In genomic region chr10:59615981-59616520, GRCm38 (mm10) we compare ENCODE assay signal across 8 mouse cellular contexts. TPM values are rescaled to one million over a fixed set of nuclear protein-coding genes. Genes with fewer than 3 reads are reported as not detected.
DNase-seq lines count a peak whose midpoint lies in the region; ATAC-seq lines count a peak whose summit lies in the region.

Gene Gm10322, plus strand, starts transcription at chr10:59616063.

- peak within 1 kb of the TSS; percentile 87 for H3K4me3 ChIP-seq in hindbrain, embryonic 15.5 days
- H3K4me3 ChIP-seq in limb, embryonic 11.5 days (ENCODE audit: low read depth, low read length) = peak within 1 kb of the TSS; percentile 81
- peak within 1 kb of the TSS; percentile 91 for H3K4me3 ChIP-seq in midbrain, embryonic 10.5 days
- H3K4me3 ChIP-seq in stomach, embryonic 14.5 days (ENCODE audit: low read depth, low read length) = peak within 1 kb of the TSS; percentile 81

- DNase-seq in layer of hippocampus, adult 18-20 months (ENCODE audit: low spot score in 2 of 2) = peak; percentile 43 to 54
- no peak for DNase-seq in layer of hippocampus, adult 9-10 months (ENCODE audit: low spot score)
- peak; percentile 77 to 81 for DNase-seq in cerebellum, postnatal 10 days
- DNase-seq in frontal cortex, postnatal 25 days (ENCODE audit: low spot score in 2 of 2) = peak; percentile 35 to 41
- DNase-seq in limb, embryonic 11.5 days (ENCODE audit: low spot score) = peak; percentile 70
- peak; percentile 76 for DNase-seq in midbrain, embryonic 10.5 days (ENCODE audit: low spot score)

- no peaks in the 10 kb centered on the region for H3K36me3 ChIP-seq in hindbrain, embryonic 15.5 days
- no peaks in the 10 kb centered on the region for H3K36me3 ChIP-seq in limb, embryonic 11.5 days (ENCODE audit: control insufficient read depth, insufficient read depth, low read length)
- H3K36me3 ChIP-seq in midbrain, embryonic 10.5 days = no peaks in the 10 kb centered on the region
- no peaks in the 10 kb centered on the region for H3K36me3 ChIP-seq in stomach, embryonic 14.5 days (ENCODE audit: control insufficient read depth, insufficient read depth, low read length)

- H3K4me2 ChIP-seq in hindbrain, embryonic 15.5 days = peak within 1 kb of the TSS; percentile 90
- peak within 1 kb of the TSS; percentile 85 for H3K4me2 ChIP-seq in limb, embryonic 11.5 days (ENCODE audit: low read depth, severe bottlenecking)
- peak within 1 kb of the TSS; percentile 71 for H3K4me2 ChIP-seq in stomach, embryonic 14.5 days (replicated peaks; ENCODE audit: low read depth, low read length)

- H3K27me3 ChIP-seq in hindbrain, embryonic 15.5 days = no peaks in the 10 kb centered on the region
- no peaks in the 10 kb centered on the region for H3K27me3 ChIP-seq in limb, embryonic 11.5 days (ENCODE audit: control insufficient read depth, insufficient read depth, low read length)
- H3K27me3 ChIP-seq in midbrain, embryonic 10.5 days (ENCODE audit: low read depth, poor library complexity, severe bottlenecking) = 0 out of 2 replicates have a peak, but pooled peaks cover 9% of the 10 kb centered on the region
- no peaks in the 10 kb centered on the region for H3K27me3 ChIP-seq in stomach, embryonic 14.5 days (ENCODE audit: control insufficient read depth, insufficient read depth, low read length)

- ATAC-seq in hindbrain, embryonic 15.5 days (ENCODE audit: low FRiP score, low read depth) = peak; percentile 79
- peak; percentile 75 for ATAC-seq in limb, embryonic 11.5 days (ENCODE audit: insufficient number of reproducible peaks, low FRiP score, low TSS enrichment, low read depth)
- peak; percentile 76 for ATAC-seq in stomach, embryonic 14.5 days (ENCODE audit: insufficient number of reproducible peaks, insufficient read depth, low FRiP score, low read depth)

- under 1% methylated on average over 44 of the region's 51 CpGs for WGBS in hindbrain, embryonic 15.5 days
- under 1% methylated on average over 33 of the region's 51 CpGs for WGBS in limb, embryonic 11.5 days
- WGBS in midbrain, embryonic 10.5 days = 0% methylated on average over 45 of the region's 51 CpGs
- WGBS in stomach, embryonic 14.5 days = 1% methylated on average over 43 of the region's 51 CpGs

- peak within 1 kb of the TSS; percentile 90 for H3K9ac ChIP-seq in hindbrain, embryonic 15.5 days
- H3K9ac ChIP-seq in limb, embryonic 11.5 days (ENCODE audit: low read length) = peak within 1 kb of the TSS; percentile 95
- peak within 1 kb of the TSS; percentile 84 for H3K9ac ChIP-seq in stomach, embryonic 14.5 days (replicated peaks; ENCODE audit: low read depth, low read length)

- H3K4me1 ChIP-seq in hindbrain, embryonic 15.5 days (replicated peaks) = peaks cover 28% of the 10 kb centered on the region
- H3K4me1 ChIP-seq in limb, embryonic 11.5 days (ENCODE audit: control insufficient read depth, insufficient read depth, low read length) = 0 out of 2 replicates have a peak, but pooled peaks cover 2% of the 10 kb centered on the region
- peaks cover 28% of the 10 kb centered on the region for H3K4me1 ChIP-seq in midbrain, embryonic 10.5 days
- peaks cover 12% of the 10 kb centered on the region; the same call in 1 of the 2 replicates for H3K4me1 ChIP-seq in stomach, embryonic 14.5 days (ENCODE audit: control insufficient read depth, insufficient read depth, low read length)

- H3K9me3 ChIP-seq in hindbrain, embryonic 15.5 days = no peaks in the 10 kb centered on the region
- H3K9me3 ChIP-seq in limb, embryonic 11.5 days (ENCODE audit: control insufficient read depth, low read length) = no peaks in the 10 kb centered on the region
- no peaks in the 10 kb centered on the region for H3K9me3 ChIP-seq in midbrain, embryonic 10.5 days (replicated peaks)
- H3K9me3 ChIP-seq in stomach, embryonic 14.5 days (ENCODE audit: control insufficient read depth, low read depth, low read length) = no peaks in the 10 kb centered on the region

- H3K27ac ChIP-seq in hindbrain, embryonic 15.5 days (replicated peaks) = peak within 1 kb of the TSS; percentile 88
- peak within 1 kb of the TSS; percentile 59 for H3K27ac ChIP-seq in limb, embryonic 11.5 days (replicated peaks; ENCODE audit: low read depth, low read length)
- H3K27ac ChIP-seq in midbrain, embryonic 10.5 days (replicated peaks) = peak within 1 kb of the TSS; percentile 94
- H3K27ac ChIP-seq in stomach, embryonic 14.5 days (ENCODE audit: low read length) = peak within 1 kb of the TSS; percentile 86; the same call in 1 of the 2 replicates

RNA-seq across cellular contexts. Expression of gene Gm10322, which starts in this region (rescaled TPM):
- total RNA-seq in layer of hippocampus, adult 18-20 months (2021) = not detected
- not detected in 2 replicates for polyA plus RNA-seq in hindbrain, embryonic 15.5 days (2015; fragmentation: Nextera tagmentation; extraction: Ambion mirVana)
- polyA plus RNA-seq in limb, embryonic 11.5 days (2014; fragmentation: Nextera tagmentation; extraction: Ambion mirVana) = not detected in 2 replicates
- not detected in 2 replicates for polyA plus RNA-seq in midbrain, embryonic 10.5 days (2016; fragmentation: Nextera tagmentation; extraction: Ambion mirVana)
- polyA plus RNA-seq in stomach, embryonic 14.5 days (2014; fragmentation: Nextera tagmentation; extraction: Ambion mirVana) = not detected in 2 replicates

Comparison
In these comparisons a context has a peak if more than half of its experiments do, and no peak if none do; other contexts are left out.
1. Peak in DNase-seq in layer of hippocampus, adult 18-20 months; RNA of the gene not detected or under 1 TPM.
2. Peak in ATAC-seq, H3K4me3 ChIP-seq, H3K27ac ChIP-seq, H3K9ac ChIP-seq and H3K4me2 ChIP-seq in hindbrain, embryonic 15.5 days; RNA of the gene not detected or under 1 TPM.
3. Peak in DNase-seq, ATAC-seq, H3K4me3 ChIP-seq, H3K27ac ChIP-seq, H3K9ac ChIP-seq and H3K4me2 ChIP-seq in limb, embryonic 11.5 days; RNA of the gene not detected or under 1 TPM.
4. Peak in DNase-seq, H3K4me3 ChIP-seq and H3K27ac ChIP-seq in midbrain, embryonic 10.5 days; RNA of the gene not detected or under 1 TPM.
5. Peak in ATAC-seq, H3K4me3 ChIP-seq, H3K27ac ChIP-seq, H3K9ac ChIP-seq and H3K4me2 ChIP-seq in stomach, embryonic 14.5 days; RNA of the gene not detected or under 1 TPM.